Mouse (Mus musculus): Measurements from ENCODE around the gene Gm20532. TPM values are rescaled to one million over a fixed set of nuclear protein-coding genes. Genes with fewer than 3 reads are reported as not detected.
A peak's percentile ranks its signal among the peaks of the same experiment; 100 is the strongest.

Gene Gm20532
- polyA plus RNA-seq, 1 experiment: not detected

DNA sequence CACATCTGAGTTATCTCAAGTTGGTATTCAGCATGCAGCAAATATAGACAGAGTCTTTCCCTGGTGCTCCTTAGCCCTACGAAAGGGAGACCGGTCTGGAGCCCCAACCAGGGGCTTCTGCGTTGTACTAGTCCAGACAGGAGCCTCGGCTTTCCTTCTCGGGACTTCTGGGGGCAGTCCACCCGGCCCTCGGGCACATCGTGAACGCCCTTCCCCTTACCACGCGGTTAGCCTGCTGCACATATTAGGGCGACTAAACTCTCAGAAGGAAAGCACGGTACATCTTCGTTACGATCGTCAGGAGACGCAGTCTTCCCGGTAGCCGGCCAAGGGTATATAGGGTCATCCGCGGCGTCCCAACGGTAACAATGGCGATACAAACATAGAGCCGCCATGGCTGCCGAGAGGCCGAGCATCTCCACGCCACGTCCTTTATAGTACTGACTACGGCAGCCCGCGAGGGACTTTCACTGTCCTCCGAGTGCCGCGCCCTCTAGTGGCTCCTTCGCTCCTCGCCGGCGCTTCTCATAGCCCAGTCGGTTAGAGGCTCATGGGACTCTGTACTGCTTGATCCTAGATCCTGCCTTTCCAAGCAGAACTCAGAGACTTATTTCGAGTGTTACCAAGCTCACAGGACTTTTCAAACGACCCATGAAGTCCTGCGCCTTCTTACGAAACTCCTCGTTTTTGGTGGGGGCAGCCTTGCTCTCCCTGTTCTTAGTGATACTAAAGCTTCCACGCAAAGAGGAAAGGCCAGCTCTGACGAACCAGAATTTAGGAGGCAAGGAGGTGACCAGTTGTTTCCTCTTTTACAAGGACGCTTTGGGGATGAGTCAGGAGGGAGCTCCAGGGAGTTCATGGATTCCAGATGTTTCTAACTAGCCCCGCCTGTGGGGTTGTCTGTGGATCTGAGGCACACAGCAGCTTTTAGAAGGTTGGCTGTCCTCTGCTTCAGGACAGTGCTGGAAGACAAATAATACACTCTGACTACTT is 53.7 kb downstream of the Gm20532 start:
- no peaks in the 10 kb centered on the region for H3K9me3 ChIP-seq (ENCODE audit: control insufficient read depth, low read length)
- peaks cover 37% of the 10 kb centered on the region for H3K36me3 ChIP-seq (ENCODE audit: control insufficient read depth)
- peaks cover 40% of the 10 kb centered on the region for H3K4me1 ChIP-seq (ENCODE audit: control insufficient read depth)
- peak overlapping the region; percentile 81 for H3K4me3 ChIP-seq (replicated peaks)
- H3K27me3 ChIP-seq (ENCODE audit: control insufficient read depth): no peaks in the 10 kb centered on the region
- TF ChIP-seq TAL1 (IDR thresholded peaks at IDR 0.05; ENCODE audit: low read length) (no peak), GATA1 (IDR thresholded peaks at IDR 0.05; ENCODE audit: low read length) (no peak)

DNA sequence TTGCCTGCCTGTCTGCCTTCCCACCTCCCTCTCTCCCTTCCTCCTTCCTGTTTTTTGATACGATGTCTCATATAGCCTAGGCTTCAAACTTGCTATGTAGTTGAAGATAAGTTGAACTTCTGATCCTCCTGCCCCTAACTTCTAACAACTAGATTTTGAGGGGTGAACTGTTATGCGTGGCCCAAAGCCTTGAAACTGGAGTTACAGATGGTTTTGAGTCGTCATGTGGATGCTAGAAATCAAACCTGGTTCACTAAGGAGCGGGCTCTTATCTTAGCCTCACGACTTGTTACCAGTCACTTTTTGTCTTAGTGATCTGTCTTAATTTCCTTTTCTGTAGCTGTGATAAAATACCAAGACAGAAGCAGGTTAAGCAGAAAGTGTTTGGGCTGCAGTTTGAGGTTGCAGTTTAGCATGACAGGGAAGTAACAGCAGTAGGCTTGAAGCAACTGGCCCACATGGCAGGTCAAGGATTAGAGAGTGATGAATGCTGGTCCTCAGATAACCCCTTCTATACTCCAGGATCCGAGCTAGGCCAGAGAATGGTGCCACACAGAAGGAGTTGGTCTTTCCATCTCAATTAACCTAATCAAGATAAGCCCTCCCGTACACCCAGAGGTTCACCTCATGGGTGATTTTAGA is 54.7 kb downstream of the Gm20532 start:
- TF ChIP-seq TAL1 (IDR thresholded peaks at IDR 0.05; ENCODE audit: low read length) (no peak), GATA1 (IDR thresholded peaks at IDR 0.05; ENCODE audit: low read length) (no peak)
- Histone ChIP-seq H3K4me3 (replicated peaks) (no peak overlapping the region), H3K27me3 (ENCODE audit: control insufficient read depth) (no peaks in the 10 kb centered on the region), H3K36me3 (ENCODE audit: control insufficient read depth) (peaks cover 27% of the 10 kb centered on the region), H3K9me3 (ENCODE audit: control insufficient read depth, low read length) (no peaks in the 10 kb centered on the region), H3K4me1 (ENCODE audit: control insufficient read depth) (peaks cover 37% of the 10 kb centered on the region)

DNA sequence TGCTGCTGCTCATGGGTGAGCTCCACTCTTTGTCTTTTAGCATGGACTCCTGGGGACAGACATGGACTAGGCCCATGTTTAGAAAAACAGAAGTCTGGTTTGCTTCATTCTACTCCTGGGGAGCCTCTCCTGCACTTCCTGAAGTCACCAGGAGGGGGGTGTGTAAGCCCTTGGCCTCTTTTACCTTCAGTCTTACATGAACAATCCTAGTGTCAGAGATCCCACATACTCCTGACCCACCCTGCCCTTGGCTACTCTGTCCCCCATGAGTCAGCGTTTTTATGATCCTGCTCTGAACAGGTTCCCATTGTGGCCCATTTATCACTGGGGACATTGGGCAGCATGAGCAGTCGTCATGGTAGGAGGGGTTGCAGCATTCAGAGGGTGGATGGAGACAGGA is 57.5 kb downstream of the Gm20532 start:
- H3K27me3 ChIP-seq (ENCODE audit: control insufficient read depth): no peaks in the 10 kb centered on the region
- peaks cover 21% of the 10 kb centered on the region for H3K4me1 ChIP-seq (ENCODE audit: control insufficient read depth)
- H3K36me3 ChIP-seq (ENCODE audit: control insufficient read depth): no peaks in the 10 kb centered on the region
- TF ChIP-seq GATA1 (IDR thresholded peaks at IDR 0.05; ENCODE audit: low read length): no peak
- no peak for TF ChIP-seq TAL1 (IDR thresholded peaks at IDR 0.05; ENCODE audit: low read length)
- H3K4me3 ChIP-seq (replicated peaks): no peak overlapping the region
- H3K9me3 ChIP-seq (ENCODE audit: control insufficient read depth, low read length): no peaks in the 10 kb centered on the region

DNA sequence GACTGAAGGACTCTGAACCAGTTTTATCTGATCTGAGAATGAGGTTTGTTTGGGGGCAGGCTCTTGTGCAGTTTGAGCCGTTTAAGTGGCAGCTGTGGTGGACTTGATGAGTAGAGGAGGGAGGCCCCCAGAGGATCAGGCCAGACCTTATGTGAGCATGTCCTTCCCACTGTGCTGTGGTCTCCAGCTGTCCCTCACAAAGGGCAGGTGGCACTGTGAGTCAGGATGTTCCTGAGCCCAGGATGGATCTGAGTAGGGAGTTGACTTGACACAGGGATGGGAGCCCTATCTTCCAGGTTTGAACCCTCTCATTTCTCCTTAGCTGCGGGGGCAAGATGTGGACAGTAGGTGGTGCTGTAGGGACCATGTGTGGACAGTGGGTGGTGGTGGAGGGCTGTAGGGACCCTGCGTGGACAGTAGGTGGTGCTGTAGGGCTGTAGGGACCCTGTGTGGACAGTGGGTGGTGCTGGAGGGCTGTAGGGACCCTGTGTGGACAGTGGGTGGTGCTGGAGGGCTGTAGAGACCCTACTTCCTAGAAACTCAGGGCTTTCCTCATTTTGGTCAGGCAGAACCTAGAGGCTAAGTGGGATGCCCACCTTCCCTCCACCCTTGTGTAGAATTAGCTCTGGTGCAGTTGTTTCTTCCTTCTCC is 60.3 kb downstream of the Gm20532 start:
- Histone ChIP-seq H3K4me1 (ENCODE audit: control insufficient read depth) (no peaks in the 10 kb centered on the region), H3K27me3 (ENCODE audit: control insufficient read depth) (no peaks in the 10 kb centered on the region), H3K4me3 (replicated peaks) (no peak overlapping the region), H3K36me3 (ENCODE audit: control insufficient read depth) (no peaks in the 10 kb centered on the region), H3K9me3 (ENCODE audit: control insufficient read depth, low read length) (no peaks in the 10 kb centered on the region)
- TF ChIP-seq TAL1 (IDR thresholded peaks at IDR 0.05; ENCODE audit: low read length): no peak
- TF ChIP-seq GATA1 (IDR thresholded peaks at IDR 0.05; ENCODE audit: low read length): no peak

DNA sequence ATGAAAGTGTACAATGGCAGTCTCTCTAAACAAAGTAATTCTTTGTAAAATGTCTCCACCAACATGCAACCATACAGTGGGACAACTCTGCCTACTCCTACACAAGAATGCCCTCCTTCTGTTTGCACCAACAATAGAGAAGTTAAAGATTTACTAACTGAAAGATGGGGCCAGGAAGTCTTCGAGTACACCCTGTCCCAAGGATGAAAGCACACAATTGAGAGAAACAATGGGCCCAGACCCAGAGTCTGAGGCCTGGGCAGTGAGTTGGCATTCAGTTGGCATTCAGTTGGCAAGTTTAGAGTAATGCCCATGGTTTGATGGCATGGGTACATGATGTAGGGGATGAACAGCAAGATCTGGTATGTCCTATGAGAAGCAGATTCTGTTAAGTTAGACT is 68.2 kb downstream of the Gm20532 start:
- Histone ChIP-seq H3K9me3 (ENCODE audit: control insufficient read depth, low read length) (no peaks in the 10 kb centered on the region), H3K36me3 (ENCODE audit: control insufficient read depth) (no peaks in the 10 kb centered on the region), H3K27me3 (ENCODE audit: control insufficient read depth) (peaks cover 2% of the 10 kb centered on the region), H3K4me3 (replicated peaks) (no peak overlapping the region), H3K4me1 (ENCODE audit: control insufficient read depth) (no peaks in the 10 kb centered on the region)
- TF ChIP-seq TAL1 (IDR thresholded peaks at IDR 0.05; ENCODE audit: low read length) (no peak), GATA1 (IDR thresholded peaks at IDR 0.05; ENCODE audit: low read length) (no peak)

DNA sequence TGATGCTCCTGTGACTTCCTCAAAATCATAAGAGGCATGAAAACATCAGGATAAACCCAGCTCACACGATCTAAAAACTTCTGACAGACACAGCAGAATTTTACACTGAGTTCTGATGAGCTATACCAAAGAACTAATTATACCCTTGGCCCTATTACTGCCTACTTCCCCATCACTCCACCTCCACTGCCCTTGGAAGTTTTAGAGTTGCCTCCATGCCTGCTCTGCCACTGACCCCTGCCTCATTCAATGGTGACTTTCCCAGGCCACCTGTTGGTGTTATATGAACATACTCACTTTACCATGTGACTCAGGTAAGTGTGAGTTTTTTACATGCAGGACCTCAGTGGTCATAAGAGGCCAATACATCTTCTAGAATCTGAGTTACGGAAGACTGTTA is 71.0 kb downstream of the Gm20532 start:
- Histone ChIP-seq H3K9me3 (ENCODE audit: control insufficient read depth, low read length) (no peaks in the 10 kb centered on the region), H3K4me3 (replicated peaks) (no peak overlapping the region), H3K4me1 (ENCODE audit: control insufficient read depth) (no peaks in the 10 kb centered on the region), H3K27me3 (ENCODE audit: control insufficient read depth) (peaks cover 16% of the 10 kb centered on the region), H3K36me3 (ENCODE audit: control insufficient read depth) (no peaks in the 10 kb centered on the region)
- no peak for TF ChIP-seq TAL1 (IDR thresholded peaks at IDR 0.05; ENCODE audit: low read length)
- no peak for TF ChIP-seq GATA1 (IDR thresholded peaks at IDR 0.05; ENCODE audit: low read length)

DNA sequence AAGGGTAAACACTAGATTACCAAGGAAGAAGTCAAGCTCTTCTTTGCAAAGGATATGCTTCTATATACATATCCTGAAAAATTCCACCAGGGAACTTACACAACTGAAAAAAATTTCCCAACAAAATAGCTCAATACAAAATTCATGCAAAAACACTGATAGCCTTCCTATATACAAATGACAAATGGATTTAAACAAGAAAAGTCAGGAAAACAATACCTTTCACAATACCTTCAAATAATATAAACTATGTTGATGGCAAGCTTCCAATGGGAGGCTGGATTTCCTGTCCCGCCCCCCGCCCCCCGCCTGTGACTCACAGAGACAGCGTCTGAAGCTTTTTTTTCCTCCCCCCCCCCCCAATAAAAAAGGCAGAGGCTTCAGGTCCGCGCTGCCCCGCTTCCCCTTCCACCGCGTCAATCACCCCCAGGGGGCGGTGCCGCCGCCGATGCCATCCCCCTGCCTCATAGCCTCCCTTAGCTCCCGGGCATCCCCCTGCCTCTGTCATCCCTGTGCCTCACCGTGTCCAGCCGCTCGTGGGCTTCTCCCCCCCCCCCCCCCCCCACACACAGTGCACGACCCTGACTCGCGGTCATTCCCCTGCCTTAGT is 74.8 kb downstream of the Gm20532 start:
- no peak overlapping the region for H3K4me3 ChIP-seq (replicated peaks)
- H3K27me3 ChIP-seq (ENCODE audit: control insufficient read depth): peaks cover 21% of the 10 kb centered on the region
- H3K9me3 ChIP-seq (ENCODE audit: control insufficient read depth, low read length): no peaks in the 10 kb centered on the region
- no peak for TF ChIP-seq GATA1 (IDR thresholded peaks at IDR 0.05; ENCODE audit: low read length)
- TF ChIP-seq TAL1 (IDR thresholded peaks at IDR 0.05; ENCODE audit: low read length): no peak
- H3K36me3 ChIP-seq (ENCODE audit: control insufficient read depth): no peaks in the 10 kb centered on the region
- H3K4me1 ChIP-seq (ENCODE audit: control insufficient read depth): no peaks in the 10 kb centered on the region

DNA sequence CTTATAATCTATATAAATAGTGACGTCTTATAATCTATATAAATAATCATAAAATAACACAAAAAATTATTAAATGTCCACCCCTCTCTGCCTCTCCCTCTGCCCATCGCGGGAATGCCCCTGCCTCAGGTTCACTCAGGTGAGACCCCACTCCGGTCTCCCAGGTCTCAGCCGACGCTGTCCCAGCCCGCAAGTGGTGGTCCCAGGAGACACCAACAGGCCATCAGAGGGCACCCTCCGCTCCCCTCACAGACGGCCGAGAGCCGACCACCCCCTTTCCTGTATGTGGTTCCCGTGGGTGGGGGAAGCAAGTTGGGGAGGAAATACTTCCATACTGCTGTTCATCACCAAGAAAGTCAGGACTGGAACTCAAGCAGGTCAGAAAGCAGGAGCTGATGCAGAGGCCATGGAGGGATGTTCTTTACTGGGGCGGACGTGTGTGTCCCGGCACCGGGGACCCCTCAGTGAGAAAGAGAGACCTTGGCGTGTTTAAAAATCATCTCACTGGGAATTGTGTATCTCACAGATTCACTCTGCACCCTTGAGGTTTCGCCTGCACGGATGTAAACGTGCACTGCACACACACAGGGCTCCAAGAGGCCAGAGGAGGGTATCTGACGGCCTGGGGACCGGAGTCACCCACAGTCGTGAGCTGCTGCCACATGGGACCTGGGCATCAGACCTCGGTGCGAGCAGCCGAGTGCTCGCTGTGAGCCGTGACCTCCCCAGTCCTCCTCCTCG is 75.5 kb downstream of the Gm20532 start:
- Histone ChIP-seq H3K9me3 (ENCODE audit: control insufficient read depth, low read length) (no peaks in the 10 kb centered on the region), H3K4me3 (replicated peaks) (no peak overlapping the region), H3K4me1 (ENCODE audit: control insufficient read depth) (no peaks in the 10 kb centered on the region), H3K27me3 (ENCODE audit: control insufficient read depth) (peaks cover 21% of the 10 kb centered on the region), H3K36me3 (ENCODE audit: control insufficient read depth) (no peaks in the 10 kb centered on the region)
- TF ChIP-seq GATA1 (IDR thresholded peaks at IDR 0.05; ENCODE audit: low read length) (no peak), TAL1 (IDR thresholded peaks at IDR 0.05; ENCODE audit: low read length) (no peak)
